Mouse (Mus musculus): ENCODE results near the gene Npr2. TPM values are rescaled to one million over a fixed set of nuclear protein-coding genes. Genes with fewer than 3 reads are reported as not detected.

The Npr2 gene
- total RNA-seq, 2 experiments from 2014 or later, result 29.5 to 31.4 TPM

- intact Hi-C loops (cut with DNase I; ENCODE audit: low total_unique reads), result no loop called here
- no peak for DNase-seq
These were observed 18.5 kb upstream of the Npr2 start for GRCm38 (mm10) chr4:43613060-43613730.

GRCm38 (mm10) chr4:43620146-43620778, 11.5 kb upstream of the Npr2 start:
- DNase-seq, result no peak
- intact Hi-C loops (cut with DNase I; ENCODE audit: low total_unique reads), result no loop called here

DNA sequence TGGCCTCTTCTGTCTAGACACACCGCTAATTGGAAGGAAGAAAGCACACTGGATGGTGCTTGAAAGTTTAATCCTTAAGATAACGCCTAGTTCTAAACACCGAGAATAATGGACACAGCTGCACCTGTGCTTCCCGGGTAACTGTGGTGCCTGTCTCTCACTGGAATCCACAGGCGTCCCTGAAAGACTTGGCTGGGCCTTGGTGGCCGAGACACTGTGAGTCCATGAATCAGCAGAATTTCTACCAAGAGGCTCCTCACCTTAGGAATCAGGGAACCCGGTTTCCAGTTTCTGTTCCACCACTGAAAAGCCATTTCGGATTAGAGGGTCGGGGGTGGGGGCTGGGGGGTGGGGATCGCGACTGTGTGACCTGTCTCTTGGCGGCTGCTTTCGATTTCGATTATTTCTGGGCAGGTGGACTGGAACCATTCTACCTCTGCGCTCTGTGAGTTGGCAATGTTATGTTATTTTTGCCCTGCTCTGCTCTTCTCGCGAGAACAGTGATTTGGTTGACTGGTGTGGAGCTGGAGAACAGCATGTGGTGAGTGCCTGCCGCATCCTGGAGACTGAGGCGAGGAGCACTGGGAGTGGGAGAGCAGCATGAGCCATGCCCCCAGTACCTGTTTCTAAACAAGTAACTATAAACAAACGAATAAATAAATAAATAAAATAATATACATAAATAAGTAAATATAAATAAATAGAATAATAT, 2.5 kb upstream of the Npr2 start:
- no peak for DNase-seq
- intact Hi-C loops (cut with DNase I; ENCODE audit: low total_unique reads), result loop anchor here (5.0 kb wide), 1 partner anchor 97 kb away; no protein-coding TSS in a partner anchor

- intact Hi-C loops (cut with DNase I; ENCODE audit: low total_unique reads), result loop anchor here (2.0 to 5.0 kb wide), 2 partner anchors 37 to 81 kb away; partner anchors contain the start of genes Fam221b, Olfr71 and Tmem8b
- peak; percentile 68 for DNase-seq
These were observed 1.6 kb upstream of the Npr2 start for GRCm38 (mm10) chr4:43630030-43630581.

DNA sequence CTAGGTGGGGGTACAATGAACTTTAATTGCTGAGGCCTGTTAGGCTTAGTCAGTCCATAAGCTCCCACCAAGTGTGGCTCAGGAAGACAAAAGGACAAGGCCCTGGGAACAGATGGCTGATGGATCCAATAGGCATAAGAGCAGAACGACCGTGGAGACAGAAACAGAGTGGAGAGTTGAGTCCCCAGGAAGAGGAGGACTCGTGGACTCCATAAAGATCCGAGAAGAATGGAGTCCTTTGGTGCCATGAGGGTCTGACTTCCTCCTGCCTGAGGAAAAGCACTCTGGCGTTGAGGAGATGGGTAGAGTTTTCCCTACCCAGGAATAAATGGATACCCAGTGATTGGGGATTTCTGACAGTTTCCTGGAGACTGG, 1.1 kb upstream of the Npr2 start:
- DNase-seq, result no peak
- intact Hi-C loops (cut with DNase I; ENCODE audit: low total_unique reads), result loop anchor here (2.0 to 5.0 kb wide), 2 partner anchors 37 to 80 kb away; partner anchors contain the start of genes Fam221b, Olfr71 and Tmem8b

GRCm38 (mm10) chr4:43631956-43632920, 503 bp downstream of the Npr2 start:
- DNase-seq, result peak; percentile 42
- intact Hi-C loops (cut with DNase I; ENCODE audit: low total_unique reads), result loop anchor here (2.0 to 5.0 kb wide), 2 partner anchors 35 to 79 kb away; partner anchors contain the start of genes Fam221b, Olfr71 and Tmem8b

DNA sequence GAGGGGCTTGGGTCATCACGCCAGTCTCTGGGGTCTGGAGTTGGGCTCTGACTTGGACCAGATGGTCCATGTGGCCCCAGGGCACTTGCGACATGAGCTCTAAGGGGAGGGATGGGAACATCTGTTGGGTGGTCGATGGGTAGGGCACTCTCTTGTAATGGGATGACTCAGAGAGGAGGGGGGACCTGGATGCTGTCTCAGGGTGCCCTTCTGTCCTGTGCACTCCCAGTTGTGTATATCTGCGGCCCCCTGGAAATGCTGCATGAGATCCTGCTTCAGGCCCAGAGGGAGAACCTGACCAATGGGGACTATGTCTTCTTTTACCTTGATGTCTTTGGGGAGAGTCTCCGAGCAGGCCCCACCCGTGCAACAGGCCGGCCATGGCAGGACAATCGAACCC, 1.6 kb downstream of the Npr2 start:
- DNase-seq, result no peak
- intact Hi-C loops (cut with DNase I; ENCODE audit: low total_unique reads), result loop anchor here (5.0 kb wide), 1 partner anchor 34 kb away; the partner anchor contains the start of genes Fam221b and Tmem8b

DNA sequence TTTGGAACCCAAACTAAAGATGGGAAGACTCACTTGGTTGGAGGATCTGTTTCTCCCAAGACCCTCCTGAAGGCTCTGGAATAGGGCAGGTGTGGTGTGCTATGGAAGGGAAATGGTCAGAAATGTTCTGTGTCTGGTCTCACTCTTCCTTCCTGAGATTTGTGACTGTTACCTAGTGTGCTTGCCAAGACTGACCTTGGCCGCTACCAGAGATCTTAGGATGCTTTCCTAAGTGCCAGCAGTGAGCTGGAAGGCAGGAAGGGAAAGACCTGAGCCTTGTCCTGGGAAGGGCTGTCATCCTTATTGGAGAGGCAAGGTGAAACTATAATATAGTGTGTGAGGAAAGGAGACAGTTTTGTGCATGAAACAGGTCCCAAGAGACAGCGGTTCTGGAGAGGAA, 2.0 kb downstream of the Npr2 start:
- intact Hi-C loops (cut with DNase I; ENCODE audit: low total_unique reads), result loop anchor here (5.0 kb wide), 1 partner anchor 34 kb away; the partner anchor contains the start of genes Fam221b and Tmem8b
- DNase-seq, result no peak

GRCm38 (mm10) chr4:43634621-43635374, 3.1 kb downstream of the Npr2 start:
- intact Hi-C loops (cut with DNase I; ENCODE audit: low total_unique reads), result loop anchor here (5.0 kb wide), 1 partner anchor 33 kb away; the partner anchor contains the start of genes Fam221b and Tmem8b
- no peak for DNase-seq

DNA sequence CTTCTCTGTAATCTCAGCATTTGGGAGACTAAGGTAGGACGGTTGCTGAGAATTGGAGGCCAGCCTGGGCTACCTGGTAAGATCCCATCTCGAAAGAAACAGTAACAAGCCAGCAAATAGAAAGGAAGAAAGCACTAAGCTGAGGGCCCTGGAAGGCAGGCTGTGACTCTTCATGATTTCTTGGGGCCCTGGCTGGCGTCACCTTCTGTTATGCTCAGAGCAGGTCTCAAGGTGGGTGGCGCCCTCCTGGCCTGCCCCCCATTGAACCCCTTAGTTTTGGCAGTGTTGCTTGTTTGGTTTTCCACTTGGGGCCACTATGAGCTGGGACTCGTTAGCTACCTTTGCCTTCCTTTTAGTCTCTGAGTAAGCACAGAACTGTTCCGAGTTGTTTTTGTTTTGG, 5.0 kb downstream of the Npr2 start:
- DNase-seq, result no peak
- intact Hi-C loops (cut with DNase I; ENCODE audit: low total_unique reads), result no loop called here

- no peak for DNase-seq
- intact Hi-C loops (cut with DNase I; ENCODE audit: low total_unique reads), result no loop called here
These were observed 8.3 kb downstream of the Npr2 start for GRCm38 (mm10) chr4:43640076-43640475.

DNA sequence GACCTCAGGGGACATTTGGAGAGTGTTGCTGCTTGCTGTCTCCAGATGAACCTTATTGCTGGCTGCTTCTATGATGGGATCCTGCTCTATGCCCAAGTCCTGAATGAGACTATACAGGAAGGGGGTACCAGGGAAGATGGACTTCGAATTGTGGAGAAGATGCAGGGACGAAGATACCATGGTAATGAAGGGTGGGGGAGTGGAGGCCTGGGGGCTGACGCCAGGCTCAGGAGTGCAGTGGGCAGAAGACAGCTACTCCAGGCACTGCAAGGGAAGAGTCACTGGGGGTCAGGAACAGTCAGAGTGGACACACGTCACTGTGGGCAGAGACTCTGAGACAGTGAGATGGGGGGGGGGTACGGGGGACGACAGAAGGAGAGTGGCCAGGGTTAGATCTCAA, 8.8 kb downstream of the Npr2 start:
- DNase-seq, result no peak

DNA sequence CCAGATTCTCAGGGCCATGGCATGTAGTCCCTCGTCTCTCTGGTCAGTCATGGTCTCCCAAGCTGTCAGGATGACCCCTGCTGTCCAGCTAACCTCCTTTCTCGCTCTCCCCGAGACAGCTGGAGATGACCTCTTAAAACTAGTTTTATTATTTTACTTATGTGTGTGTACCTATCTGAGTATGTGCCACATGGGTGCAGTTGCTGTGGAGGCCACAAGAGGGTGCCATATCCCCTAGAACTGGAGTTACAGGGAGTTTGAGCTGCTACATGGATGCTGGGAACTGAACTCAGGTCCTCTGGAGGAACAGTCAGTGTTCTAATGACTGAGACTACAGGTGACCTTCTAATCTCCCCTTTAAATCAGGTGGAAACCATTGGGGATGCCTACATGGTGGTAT, 18.0 kb downstream of the Npr2 start:
- intact Hi-C loops (cut with DNase I; ENCODE audit: low total_unique reads), result no loop called here
- DNase-seq, result no peak

More for the DNA sequence above, 8.8 kb downstream of the Npr2 start:
- intact Hi-C loops (cut with DNase I; ENCODE audit: low total_unique reads), result no loop called here

DNA sequence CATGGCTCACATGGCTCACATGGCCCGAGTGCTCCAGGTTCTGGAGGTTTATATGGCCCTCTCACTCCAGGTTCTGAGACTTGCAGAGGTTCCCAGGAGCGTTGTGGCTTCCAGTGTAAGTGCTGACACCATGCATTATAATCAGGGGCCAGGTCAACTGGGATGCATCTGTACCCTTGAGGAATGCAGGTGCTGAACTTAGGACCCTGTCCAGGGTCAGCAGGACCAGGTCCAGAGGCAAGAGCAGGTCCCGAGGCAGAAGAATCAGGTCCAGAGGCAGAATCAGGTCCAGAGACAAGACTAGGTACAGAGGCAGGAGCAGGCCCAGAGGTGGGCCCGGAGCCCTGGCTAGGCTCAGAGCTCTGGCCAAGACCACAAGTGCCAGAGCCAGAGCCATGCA, 21.0 kb downstream of the Npr2 start:
- DNase-seq, result no peak
- intact Hi-C loops (cut with DNase I; ENCODE audit: low total_unique reads), result no loop called here

DNA sequence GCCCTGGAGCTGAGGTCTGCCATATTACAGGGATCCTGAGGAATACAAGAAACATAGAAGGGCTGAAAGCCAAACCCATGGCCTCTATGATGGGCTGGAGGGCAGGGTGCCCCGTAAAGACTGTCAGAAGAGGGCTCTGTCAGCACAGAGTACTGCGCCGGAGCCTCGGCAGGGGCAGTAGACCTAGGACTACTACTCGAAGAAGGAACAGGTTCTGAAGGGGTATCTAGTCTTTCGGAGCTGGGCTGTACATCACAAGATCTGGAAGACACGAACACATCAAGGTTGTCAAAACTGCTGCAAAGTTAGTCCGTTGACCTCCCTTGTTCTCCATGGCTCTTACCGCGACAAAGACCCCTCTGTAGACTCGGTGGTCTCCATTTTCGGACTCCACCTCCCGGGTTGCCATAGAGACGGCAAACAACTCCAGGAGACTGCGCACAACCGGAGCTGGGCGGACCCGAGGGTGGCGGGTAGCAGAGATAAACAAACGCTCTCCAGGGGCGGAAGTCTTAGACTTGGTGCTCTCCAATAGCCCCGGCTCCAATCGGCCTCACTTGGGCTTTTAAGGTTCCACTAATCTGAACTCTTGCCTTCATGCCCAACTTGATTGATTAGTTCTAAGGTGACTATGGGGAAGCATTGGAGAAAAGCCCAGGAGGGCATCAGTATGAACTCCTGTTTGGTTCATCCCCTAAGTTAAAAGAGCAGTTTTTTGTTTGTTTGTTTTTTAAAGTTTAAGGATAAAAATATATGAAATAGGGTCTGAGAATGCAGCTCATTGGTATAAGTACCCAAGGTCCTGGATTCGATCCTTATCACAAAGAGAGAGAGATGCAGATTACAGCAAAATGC, 21.7 kb downstream of the Npr2 start, which contains the start of gene Spag8:
Gene Spag8 (minus strand): TSS at position 434 of the 855 bp plus-strand sequence.
- intact Hi-C loops (cut with DNase I; ENCODE audit: low total_unique reads), result no loop called here
- no peak for DNase-seq

DNA sequence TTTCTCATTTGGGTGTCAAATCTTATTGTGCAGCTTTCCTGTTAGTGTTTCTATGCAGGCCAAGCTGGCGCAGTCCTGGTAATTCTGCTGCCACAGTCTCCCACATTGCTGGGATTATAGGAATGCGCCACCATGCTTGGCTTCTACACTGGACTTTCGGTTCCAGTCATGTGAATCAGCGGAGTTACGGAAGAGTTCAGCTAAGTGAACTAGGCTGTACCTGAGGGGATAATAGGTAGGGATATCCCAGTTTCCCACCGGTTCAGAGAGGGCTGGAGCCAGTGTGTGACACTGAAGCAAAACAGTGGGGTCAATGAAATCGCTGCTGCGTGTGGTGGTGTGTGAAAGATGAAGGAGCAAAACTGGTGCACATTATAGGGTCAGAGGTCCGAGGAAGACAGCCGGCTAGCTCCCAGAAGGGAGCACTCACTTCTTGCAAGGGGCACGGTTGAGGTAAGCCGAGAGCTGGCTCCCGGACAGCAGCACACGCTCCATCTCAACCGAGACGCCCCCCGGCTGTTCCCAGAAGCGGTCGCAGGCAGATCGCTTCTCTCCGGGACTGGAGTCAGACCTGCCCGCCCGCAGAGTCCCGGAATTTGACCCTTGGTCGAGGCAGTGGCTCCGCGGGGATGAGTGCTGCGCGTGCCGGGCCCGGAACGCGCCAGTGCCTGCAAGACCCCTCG, 24.1 kb downstream of the Npr2 start:
- intact Hi-C loops (cut with DNase I; ENCODE audit: low total_unique reads), result no loop called here

More for the DNA sequence above, 24.1 kb downstream of the Npr2 start:
- DNase-seq, result no peak
